Mouse (Mus musculus) limb, embryonic 10.5 days (tissue): ENCODE results near the gene Ddx23. TPM values are rescaled to one million over a fixed set of nuclear protein-coding genes. Genes with fewer than 3 reads are reported as not detected.

ENCODE experiments used
- DNase-seq: peaks from one replicate; pipeline ENCODE4 v3.0.0-alpha.2; 2017; ENCODE audit warnings: low spot score
- H3K27ac ChIP-seq: fragments of 300-500 bp; sonication (generic); 2 replicates; pipeline ENCODE4 v1.5.1; 2016; ENCODE audit warnings: mild to moderate bottlenecking
- H3K27me3 ChIP-seq: fragments of 300-500 bp; sonication (generic); 2 replicates; pipeline ENCODE4 v1.6.1; 2016; ENCODE audit warnings: low read depth, mild to moderate bottlenecking; ENCODE audit not compliant: poor library complexity, severe bottlenecking
- H3K36me3 ChIP-seq: fragments of 300-500 bp; sonication (generic); 2 replicates; pipeline ENCODE4 v1.6.1; 2016; ENCODE audit warnings: mild to moderate bottlenecking, moderate library complexity
- H3K4me1 ChIP-seq: fragments of 300-500 bp; sonication (generic); 2 replicates; pipeline ENCODE4 v1.6.1; 2016
- H3K4me3 ChIP-seq: fragments of 300-500 bp; sonication (generic); 2 replicates; pipeline ENCODE4 v1.5.1; 2016; ENCODE audit warnings: mild to moderate bottlenecking, moderate library complexity
- H3K9me3 ChIP-seq: fragments of 300-500 bp; sonication (generic); replicated peaks from 2 replicates; pipeline ENCODE4 v1.6.1; 2016; ENCODE audit warnings: mild to moderate bottlenecking
- WGBS: fragments of 180-500 bp; shearing (Covaris S2); methylation state at CpG from one replicate; pipeline ENCODE4 v1.1.7; 2016; 5-methylcytosine and 5-hydroxymethylcytosine counted together
- polyA plus RNA-seq: library from polyadenylated mRNA; unstranded; fragments of >200 nt; fragmentation: Nextera tagmentation; extraction: Ambion mirVana; gene quantifications from 2 replicates; pipeline ENCODE4 v1.2.1, GENCODE M21; 2016

Ddx23 gene
- polyA plus RNA-seq, 1 experiment from 2014 or later: 25.4 TPM

- Histone ChIP-seq H3K27ac (no peak overlapping the region), H3K9me3 (no peaks in the 10 kb centered on the region), H3K4me1 (peaks cover 20% of the 10 kb centered on the region), H3K36me3 (no peaks in the 10 kb centered on the region), H3K4me3 (no peak overlapping the region), H3K27me3 (peaks cover 37% of the 10 kb centered on the region)
- WGBS: 64% methylated on average over 5 of the region's 5 CpGs
- no peak for DNase-seq
Measured at GRCm38 (mm10) chr15:98623361-98623821, 39.3 kb downstream of the Ddx23 start.

DNA sequence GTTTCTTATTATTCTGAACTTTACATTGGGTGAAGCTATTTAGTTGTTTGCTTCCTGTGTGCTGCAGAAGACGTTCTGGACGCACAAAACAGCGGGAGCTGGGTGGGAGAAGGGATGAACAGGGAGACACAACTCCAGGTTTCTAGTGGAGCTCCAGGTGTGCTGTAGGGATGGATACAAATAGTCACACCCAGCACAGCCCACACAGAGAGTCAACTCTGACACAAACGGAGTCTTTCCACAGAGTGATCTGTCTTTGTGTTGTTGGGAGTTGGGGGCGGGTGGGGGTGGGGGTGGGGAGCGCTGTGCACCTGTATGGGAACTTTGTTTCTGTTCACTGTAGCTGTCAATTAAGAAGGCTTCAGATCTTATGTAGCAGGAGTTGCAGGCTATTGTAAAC, 40.0 kb downstream of the Ddx23 start:
- Histone ChIP-seq H3K9me3 (no peaks in the 10 kb centered on the region), H3K4me1 (peaks cover 16% of the 10 kb centered on the region), H3K27ac (no peak overlapping the region), H3K27me3 (peaks cover 31% of the 10 kb centered on the region), H3K4me3 (no peak overlapping the region), H3K36me3 (no peaks in the 10 kb centered on the region)
- WGBS: 31% methylated on average over 6 of the region's 6 CpGs
- no peak for DNase-seq

GRCm38 (mm10) chr15:98622199-98622598, 40.5 kb downstream of the Ddx23 start:
- Histone ChIP-seq H3K27ac (no peak overlapping the region), H3K27me3 (peaks cover 28% of the 10 kb centered on the region), H3K4me3 (0 out of 2 replicates have a peak overlapping the region, but pooled peaks have one; percentile 4), H3K36me3 (no peaks in the 10 kb centered on the region), H3K4me1 (peaks cover 16% of the 10 kb centered on the region), H3K9me3 (no peaks in the 10 kb centered on the region)
- DNase-seq: no peak
- 5% methylated on average over 7 of the region's 7 CpGs for WGBS

GRCm38 (mm10) chr15:98617176-98617537, 45.5 kb downstream of the Ddx23 start:
- no peaks in the 10 kb centered on the region for H3K9me3 ChIP-seq
- peak overlapping the region; percentile 23 for H3K4me3 ChIP-seq
- H3K36me3 ChIP-seq: no peaks in the 10 kb centered on the region

DNA sequence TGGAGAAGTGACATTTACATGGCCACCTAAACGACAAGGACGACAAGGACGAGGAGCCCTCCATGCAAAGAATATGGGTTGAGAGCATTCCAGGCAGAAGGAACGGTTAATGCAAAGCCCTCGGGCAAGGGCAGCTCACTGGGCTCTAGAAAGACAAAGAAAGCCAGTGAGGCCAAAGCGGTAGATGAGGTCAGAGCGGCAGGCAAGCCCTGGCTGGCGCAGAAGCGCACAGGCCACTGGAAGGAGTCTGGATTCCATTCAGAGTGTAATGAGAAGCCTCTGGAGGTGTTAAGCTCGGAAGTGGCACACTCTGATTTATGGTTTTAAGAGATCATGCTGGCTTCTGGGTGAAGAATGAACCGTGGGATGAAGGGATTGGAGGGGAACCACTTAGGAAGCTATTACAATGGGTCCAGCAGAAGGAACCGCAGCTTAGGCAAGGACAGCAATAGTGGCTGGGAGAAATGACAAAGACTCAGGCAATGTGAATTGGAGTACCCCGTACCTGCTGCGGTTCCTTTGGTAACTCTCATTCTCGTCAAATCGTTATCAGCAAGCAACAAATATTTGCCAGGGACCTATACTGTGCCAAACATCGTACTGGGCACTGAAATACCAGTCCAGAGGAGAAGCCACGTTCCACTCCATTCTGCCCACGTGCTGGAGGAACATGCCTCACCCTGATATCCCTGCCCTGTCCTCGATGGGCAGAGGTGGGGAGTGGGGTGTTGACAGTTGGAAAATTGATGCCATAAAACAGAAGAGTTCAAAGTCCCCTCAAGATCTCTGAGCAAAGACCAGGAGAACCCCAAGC, 46.1 kb downstream of the Ddx23 start:
- no peaks in the 10 kb centered on the region for H3K36me3 ChIP-seq
- peak; percentile 54 for DNase-seq
- 32% methylated on average over 20 of the region's 20 CpGs for WGBS

More at GRCm38 (mm10) chr15:98617176-98617537, 45.5 kb downstream of the Ddx23 start:
- Histone ChIP-seq H3K27ac (peak overlapping the region; percentile 27; the same call in 1 of the 2 replicates), H3K27me3 (peaks cover 10% of the 10 kb centered on the region; the same call in 1 of the 2 replicates), H3K4me1 (peaks cover 32% of the 10 kb centered on the region)
- 2% methylated on average over 12 of the region's 12 CpGs for WGBS
- peak; percentile 90 for DNase-seq

DNA sequence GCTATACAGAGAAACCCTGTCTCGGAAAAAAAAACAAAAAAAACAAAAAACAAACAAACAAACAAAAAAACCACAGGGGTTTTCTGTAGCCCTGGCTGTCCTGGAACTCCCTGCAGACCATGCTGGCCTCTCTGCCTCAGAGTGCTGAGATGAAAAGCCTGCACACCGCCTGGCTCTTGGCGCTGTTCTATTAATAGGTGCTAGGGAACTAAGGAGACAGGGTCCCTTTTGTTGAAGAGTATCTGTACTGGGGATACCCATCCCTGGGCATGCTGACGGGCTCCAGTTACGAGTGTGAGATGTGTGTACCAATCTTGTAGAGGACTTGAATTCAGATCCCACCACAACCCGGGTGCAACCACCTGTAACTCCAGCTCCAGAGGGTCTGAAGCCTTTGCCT, 46.9 kb downstream of the Ddx23 start:
- Histone ChIP-seq H3K27ac (peak overlapping the region; percentile 42; the same call in 1 of the 2 replicates), H3K9me3 (no peaks in the 10 kb centered on the region), H3K27me3 (peaks cover 7% of the 10 kb centered on the region; the same call in 1 of the 2 replicates), H3K4me1 (peaks cover 31% of the 10 kb centered on the region), H3K36me3 (no peaks in the 10 kb centered on the region), H3K4me3 (no peak overlapping the region)
- WGBS: 79% methylated on average over 6 of the region's 6 CpGs
- no peak for DNase-seq

More for the DNA sequence above, 46.1 kb downstream of the Ddx23 start:
- H3K27ac ChIP-seq: peak overlapping the region; percentile 42; the same call in 1 of the 2 replicates
- H3K4me3 ChIP-seq: peak overlapping the region; percentile 23
- no peaks in the 10 kb centered on the region for H3K9me3 ChIP-seq
- H3K27me3 ChIP-seq: peaks cover 7% of the 10 kb centered on the region; the same call in 1 of the 2 replicates
- peaks cover 31% of the 10 kb centered on the region for H3K4me1 ChIP-seq

GRCm38 (mm10) chr15:98614971-98615370, 47.7 kb downstream of the Ddx23 start:
- Histone ChIP-seq H3K4me3 (no peak overlapping the region), H3K27ac (peak overlapping the region; percentile 53; the same call in 1 of the 2 replicates), H3K36me3 (no peaks in the 10 kb centered on the region), H3K27me3 (no peaks in the 10 kb centered on the region), H3K4me1 (peaks cover 36% of the 10 kb centered on the region), H3K9me3 (no peaks in the 10 kb centered on the region)
- WGBS: 57% methylated on average over 6 of the region's 6 CpGs
- DNase-seq: no peak

DNA sequence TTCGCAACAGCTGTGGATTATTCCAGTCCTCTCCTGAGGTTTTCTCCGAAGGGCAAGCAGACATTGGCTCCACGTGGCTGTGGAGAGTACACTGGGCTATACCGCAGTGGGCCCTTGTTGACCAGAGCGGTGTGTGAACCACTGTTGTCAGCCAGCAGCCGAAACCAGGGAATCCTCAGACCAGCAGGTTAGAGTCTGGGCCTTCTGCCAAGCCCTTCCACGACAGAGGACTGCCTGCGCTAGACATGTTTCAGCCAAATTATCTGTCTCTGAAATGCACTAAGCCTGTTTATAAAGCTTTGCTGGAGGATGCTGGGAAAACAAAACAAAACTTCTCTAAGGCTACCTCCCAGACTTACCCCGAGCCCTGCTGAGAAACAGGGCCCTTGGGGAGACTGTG, 48.1 kb downstream of the Ddx23 start:
- Histone ChIP-seq H3K36me3 (no peaks in the 10 kb centered on the region), H3K4me3 (no peak overlapping the region), H3K9me3 (no peaks in the 10 kb centered on the region), H3K27me3 (no peaks in the 10 kb centered on the region), H3K27ac (peak overlapping the region; percentile 53; the same call in 1 of the 2 replicates), H3K4me1 (peaks cover 40% of the 10 kb centered on the region)
- no peak for DNase-seq
- 83% methylated on average over 9 of the region's 9 CpGs for WGBS

DNA sequence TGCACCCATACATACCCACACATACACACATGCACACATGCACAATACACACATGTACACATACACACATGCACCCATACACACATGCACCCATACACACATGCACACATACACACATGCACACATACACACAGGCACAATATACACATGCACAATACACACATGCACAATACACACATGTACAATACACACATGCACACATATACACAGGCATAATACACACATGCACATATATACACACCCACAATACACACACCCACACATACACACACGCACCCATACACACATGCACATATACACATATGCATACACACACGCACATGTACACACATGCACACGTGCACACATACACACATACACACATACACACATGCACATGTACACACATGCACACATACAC, 50.5 kb downstream of the Ddx23 start:
- no peak for DNase-seq
- peaks cover 2% of the 10 kb centered on the region; the same call in 1 of the 2 replicates for H3K36me3 ChIP-seq
- H3K27ac ChIP-seq: no peak overlapping the region
- H3K9me3 ChIP-seq: no peaks in the 10 kb centered on the region
- H3K4me1 ChIP-seq: peaks cover 58% of the 10 kb centered on the region
- 92% methylated on average over 3 of the region's 3 CpGs for WGBS
- no peak overlapping the region for H3K4me3 ChIP-seq
- H3K27me3 ChIP-seq: no peaks in the 10 kb centered on the region

- Histone ChIP-seq H3K27ac (peak overlapping the region; percentile 98), H3K9me3 (no peaks in the 10 kb centered on the region), H3K4me1 (peaks cover 51% of the 10 kb centered on the region), H3K27me3 (no peaks in the 10 kb centered on the region), H3K36me3 (peaks cover 21% of the 10 kb centered on the region), H3K4me3 (peak overlapping the region; percentile 91)
- peak; percentile 61 for DNase-seq
- 4% methylated on average over 12 of the region's 12 CpGs for WGBS
Measured at GRCm38 (mm10) chr15:98610131-98610633, 52.5 kb downstream of the Ddx23 start.

DNA sequence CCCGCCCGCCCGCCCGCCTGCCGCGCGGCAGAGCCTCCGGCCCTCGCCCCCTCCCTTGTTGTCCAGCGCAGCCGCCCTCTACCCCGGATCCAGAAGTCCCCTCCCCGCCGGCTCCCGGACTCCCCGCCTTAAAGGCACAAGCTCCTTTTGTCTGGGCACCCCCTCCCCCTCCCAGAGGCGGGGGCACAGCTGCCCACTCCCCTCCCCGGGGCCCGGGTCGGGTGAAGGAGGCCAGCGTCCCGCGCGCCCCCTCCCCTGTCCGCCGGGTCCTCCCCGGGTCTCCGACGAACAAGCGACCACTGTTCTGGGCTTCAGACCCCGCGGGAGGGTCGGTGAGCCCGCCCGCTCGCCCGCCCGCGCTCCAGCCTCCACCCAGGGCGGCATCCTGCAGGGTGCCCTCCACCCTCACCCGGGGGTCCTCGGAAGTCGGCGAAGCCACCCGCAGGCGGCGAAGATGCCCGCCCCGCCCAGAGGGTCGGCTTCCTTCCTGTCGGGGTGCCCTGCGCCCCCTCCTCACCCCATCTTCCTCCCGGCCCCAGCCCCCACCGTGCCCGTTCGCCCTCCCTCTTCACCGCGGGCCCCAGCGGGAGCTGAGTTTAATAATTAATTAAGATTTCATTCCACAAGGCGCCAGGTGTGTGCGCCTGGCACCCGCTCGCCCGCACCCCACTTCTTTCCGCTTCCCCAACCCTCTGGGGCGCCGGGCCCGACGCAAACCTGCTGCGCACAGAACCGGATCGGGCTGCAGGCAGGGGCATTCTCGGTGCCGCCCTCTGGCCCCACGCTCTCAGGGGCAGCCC, 53.2 kb downstream of the Ddx23 start, which contains the start of gene Adcy6:
Gene Adcy6, minus strand, starts transcription at position 746 of the 800 bp plus-strand sequence.
- DNase-seq: peak; percentile 91
- WGBS: 1% methylated on average over 68 of the region's 75 CpGs
- Histone ChIP-seq H3K4me1 (peaks cover 45% of the 10 kb centered on the region), H3K4me3 (peak within 1 kb of the TSS; percentile 91), H3K27me3 (no peaks in the 10 kb centered on the region), H3K9me3 (no peaks in the 10 kb centered on the region), H3K36me3 (peaks cover 28% of the 10 kb centered on the region), H3K27ac (peak within 1 kb of the TSS; percentile 98)

- H3K9me3 ChIP-seq: no peaks in the 10 kb centered on the region
- 0% methylated on average over 11 of the region's 26 CpGs for WGBS
- H3K27ac ChIP-seq: peak overlapping the region; percentile 98
- DNase-seq: peak; percentile 61
- peak overlapping the region; percentile 91 for H3K4me3 ChIP-seq
- peaks cover 47% of the 10 kb centered on the region for H3K4me1 ChIP-seq
- H3K27me3 ChIP-seq: no peaks in the 10 kb centered on the region
- peaks cover 35% of the 10 kb centered on the region for H3K36me3 ChIP-seq
Measured at GRCm38 (mm10) chr15:98608784-98609250, 53.9 kb downstream of the Ddx23 start.
